Mouse (Mus musculus) urinary bladder, postnatal 4 days (tissue): Measurements from ENCODE around the gene Mob2.

Experiments used
- DNase-seq, 2 experiments: peaks; one replicate each; pipeline ENCODE4 v3.0.0; 2021 to 2022; ENCODE audit warnings: low spot score in 2 of 2

Mob2 gene

DNA sequence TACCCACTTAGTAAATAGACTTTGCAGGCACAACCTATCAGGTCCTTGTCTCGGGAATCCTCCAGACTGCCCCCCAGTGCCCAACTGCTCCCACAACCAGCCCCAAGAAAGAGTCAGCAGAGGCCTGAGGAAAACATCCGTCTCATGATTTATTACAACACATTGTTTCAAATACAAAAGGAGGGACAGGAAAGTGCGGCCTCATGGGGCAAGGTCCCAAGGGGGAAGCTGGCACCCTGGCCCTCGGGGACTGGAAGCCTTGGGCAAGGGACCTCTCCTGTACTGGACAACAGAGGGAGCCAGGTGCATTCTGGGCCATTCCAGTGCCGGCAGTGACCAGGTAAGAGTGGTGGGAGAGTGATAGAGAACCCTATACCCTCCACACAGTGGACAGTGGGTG lies 18.5 kb upstream of the Mob2 start:
- DNase-seq = no peak

DNA sequence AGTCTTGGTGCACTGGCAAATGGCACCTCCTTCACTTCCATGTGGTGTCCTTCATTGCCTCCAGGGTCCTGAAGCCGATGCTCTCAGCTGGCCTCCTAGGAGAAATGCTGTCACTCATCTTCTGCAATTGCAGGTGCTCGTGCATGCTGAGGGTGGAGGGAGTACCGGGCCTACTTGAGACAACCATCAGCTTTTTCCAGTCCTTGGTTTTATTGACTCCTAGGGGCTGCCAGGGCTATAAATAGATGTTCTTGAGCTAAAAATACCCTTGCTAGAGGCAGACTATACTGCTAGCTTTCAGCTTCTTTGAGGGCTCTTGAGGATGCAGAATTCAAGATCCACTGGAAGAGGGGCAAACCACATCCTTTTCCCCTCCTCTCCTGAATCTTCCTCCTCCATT lies 16.3 kb upstream of the Mob2 start:
- no peak for DNase-seq

GRCm38 (mm10) chr7:142074146-142074886 lies 13.5 kb upstream of the Mob2 start:
- no peak for DNase-seq

DNA sequence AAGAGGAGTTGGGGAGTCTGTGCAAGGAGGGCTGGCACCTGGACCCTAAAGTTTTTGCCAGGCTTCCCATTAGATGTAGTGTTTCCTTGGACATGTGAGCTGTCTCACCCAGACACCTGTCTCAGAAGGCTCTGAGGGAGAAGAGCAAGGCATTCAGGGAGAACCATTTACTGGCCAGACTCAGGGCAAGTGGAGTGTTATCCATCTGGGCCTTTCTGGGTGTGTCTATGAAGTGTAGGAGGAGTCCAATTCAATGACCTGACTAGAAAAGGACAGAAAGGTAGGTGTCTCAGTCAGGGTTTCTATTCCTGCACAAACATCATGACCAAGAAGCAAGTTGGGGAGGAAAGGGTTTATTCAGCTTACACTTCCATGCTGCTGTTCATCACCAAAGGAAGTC lies 10.9 kb upstream of the Mob2 start:
- no peak for DNase-seq

GRCm38 (mm10) chr7:142071212-142071578 lies 10.3 kb upstream of the Mob2 start:
- no peak for DNase-seq

- peak; percentile 38 to 71 for DNase-seq
These were observed 9.8 kb upstream of the Mob2 start for GRCm38 (mm10) chr7:142070458-142071211.

DNA sequence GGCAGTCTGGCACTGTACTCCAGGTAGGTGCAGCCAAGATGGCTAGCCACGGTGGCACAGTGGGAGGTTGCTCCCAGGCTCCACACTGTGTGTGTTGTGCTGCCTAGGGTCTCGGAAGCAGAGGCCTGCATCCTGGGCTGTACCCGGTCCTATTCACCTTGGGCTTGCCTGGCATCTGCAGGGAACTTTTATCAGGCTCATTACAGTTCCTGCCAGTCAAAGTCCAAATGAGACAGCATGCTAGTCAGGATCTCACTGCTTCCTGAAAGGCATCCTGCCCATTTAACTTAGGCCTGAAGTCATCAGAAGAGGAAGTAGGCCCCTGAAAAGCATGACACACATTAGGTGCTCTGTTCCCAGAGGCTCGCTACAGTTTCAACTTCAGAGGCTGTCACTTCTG lies 7.6 kb upstream of the Mob2 start:
- DNase-seq = no peak

DNA sequence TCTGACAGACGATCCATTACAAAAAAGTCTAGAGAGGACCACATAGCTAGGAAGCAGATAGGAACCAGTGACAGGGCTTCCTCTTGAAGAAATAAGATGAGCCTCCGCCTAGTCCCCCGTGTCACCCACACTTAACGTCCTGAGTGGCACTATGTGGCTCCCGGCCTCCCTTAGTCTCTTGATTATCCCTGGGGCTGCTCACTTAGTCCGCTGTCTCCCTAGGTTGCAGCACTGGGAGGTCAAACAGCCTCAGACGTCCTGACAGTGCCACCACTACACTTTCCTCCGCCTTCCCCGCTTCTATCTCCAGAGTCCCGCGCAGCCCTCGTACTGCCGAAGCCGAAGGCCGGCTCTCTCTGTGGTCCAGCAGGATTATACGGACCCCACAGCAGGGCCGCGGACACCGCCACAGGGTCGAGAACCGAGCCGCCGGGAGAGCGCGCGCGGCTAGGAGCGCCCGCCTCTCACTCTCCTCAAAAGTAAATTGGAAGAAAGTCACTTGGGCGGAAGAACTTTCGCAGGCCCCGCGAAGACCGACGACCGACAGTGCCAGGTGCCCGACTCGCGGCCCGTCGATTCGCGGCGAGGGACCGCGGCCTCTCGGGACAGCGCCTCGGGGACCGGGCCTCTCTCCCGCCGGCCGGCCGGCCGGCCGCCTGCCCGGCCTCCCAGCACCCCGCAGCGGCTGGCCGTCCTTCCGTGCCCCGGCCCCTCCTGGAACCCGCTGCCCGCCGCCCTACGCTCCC lies 507 bp downstream of the Mob2 start:
- DNase-seq = peak in 1 of 2 experiments; percentile 31

DNA sequence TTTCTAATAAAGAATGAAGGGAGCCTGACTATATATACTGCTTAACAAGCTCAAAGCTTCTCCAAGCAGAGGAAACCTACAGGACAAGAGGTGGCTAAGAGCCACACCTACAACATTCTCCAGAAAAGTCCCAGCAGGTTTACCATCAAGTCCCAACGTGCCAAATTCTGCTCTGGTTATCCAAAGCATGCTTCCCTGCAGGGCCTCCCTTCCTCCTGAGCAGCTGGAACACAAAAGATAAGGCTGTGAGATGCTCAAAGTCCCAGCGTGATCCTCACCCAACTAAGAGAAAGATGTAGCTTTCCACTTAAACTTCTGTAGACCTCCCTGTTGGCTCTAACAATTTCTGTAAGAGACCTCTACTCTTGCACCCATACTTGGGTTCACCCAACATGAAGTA lies 1.8 kb downstream of the Mob2 start:
- no peak for DNase-seq

- DNase-seq = no peak
These were observed 3.7 kb downstream of the Mob2 start for GRCm38 (mm10) chr7:142057121-142057520.

DNA sequence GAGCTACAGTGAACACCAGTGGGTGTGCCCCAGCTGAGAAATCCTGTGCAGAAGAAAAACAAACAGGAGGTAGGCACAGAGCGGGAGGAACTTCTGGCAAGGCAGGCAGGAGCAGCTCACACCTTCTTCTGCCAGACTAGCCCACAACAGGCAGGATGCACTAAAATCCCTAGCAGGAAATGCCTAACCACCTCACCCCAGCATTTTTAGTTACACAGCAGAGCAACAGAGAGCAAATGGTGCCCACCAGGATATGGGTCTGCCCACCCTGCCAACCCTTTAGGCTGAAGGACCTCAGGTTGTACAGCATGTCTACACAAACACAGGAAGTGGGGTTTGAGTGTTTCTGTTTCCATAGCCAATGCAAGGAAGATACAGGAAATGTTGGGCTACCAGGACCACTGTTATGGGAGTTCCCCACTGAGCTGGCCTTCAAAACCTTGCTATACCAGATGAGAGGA lies 4.2 kb downstream of the Mob2 start:
- DNase-seq = no peak

DNA sequence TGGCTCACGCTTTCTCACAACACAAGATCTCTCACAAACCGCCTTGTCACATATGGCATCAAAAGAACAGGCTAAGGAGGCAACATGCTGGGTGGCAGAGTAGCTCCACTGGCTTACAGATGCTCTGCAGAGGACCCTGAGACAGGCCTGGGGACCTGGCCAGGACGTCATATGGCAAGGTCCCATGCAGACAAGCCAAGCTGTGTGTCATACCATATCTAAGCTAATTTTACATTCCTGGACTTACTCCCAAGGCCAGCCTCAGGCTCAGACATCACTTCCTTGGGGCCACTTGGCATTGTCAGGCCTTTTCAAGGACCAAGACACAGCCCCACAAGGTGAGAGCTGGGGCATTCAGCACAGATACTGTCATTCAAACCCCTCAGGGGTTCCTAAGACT lies 5.4 kb downstream of the Mob2 start:
- DNase-seq = no peak

DNA sequence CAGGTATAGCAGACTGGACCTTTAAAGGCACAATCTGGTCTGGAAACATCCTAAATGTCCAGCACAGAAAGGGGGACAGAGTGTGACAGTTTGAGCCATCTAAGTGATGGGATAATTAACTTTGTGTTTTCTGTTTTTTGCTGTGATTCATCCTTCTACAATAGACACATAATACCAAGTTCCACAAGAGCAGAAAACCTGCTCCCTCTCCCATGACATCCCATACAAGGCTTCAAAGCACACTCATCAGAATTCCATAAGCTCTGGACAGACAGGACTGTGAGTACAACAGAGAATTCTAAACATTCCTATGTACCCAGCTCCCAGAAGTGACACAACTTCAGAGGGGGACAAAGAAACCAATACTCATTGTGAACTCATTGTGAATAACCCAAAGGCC lies 10.3 kb downstream of the Mob2 start:
- DNase-seq = no peak

DNA sequence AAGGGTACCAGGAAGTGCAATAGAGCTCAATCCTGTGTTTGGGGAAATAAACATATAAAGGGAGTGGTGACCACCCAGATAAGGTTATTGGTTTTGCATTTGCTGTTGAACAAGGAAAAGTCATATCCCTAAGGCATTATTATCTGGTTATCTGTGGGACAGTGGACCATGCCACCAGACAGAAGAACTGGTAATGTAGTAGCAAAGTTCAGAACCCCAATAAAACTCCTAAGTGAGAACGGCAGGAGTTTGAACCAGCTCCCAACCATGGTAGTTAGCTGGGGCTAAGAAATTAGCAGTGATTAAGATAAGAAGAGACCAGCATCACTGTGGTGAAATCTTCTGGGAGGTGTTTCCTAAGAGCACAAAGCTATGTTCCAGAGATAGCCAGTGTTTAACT lies 14.9 kb downstream of the Mob2 start:
- DNase-seq = no peak

GRCm38 (mm10) chr7:142045344-142045743 lies 15.5 kb downstream of the Mob2 start:
- no peak for DNase-seq

GRCm38 (mm10) chr7:142040756-142041155 lies 20.1 kb downstream of the Mob2 start:
- no peak for DNase-seq

DNA sequence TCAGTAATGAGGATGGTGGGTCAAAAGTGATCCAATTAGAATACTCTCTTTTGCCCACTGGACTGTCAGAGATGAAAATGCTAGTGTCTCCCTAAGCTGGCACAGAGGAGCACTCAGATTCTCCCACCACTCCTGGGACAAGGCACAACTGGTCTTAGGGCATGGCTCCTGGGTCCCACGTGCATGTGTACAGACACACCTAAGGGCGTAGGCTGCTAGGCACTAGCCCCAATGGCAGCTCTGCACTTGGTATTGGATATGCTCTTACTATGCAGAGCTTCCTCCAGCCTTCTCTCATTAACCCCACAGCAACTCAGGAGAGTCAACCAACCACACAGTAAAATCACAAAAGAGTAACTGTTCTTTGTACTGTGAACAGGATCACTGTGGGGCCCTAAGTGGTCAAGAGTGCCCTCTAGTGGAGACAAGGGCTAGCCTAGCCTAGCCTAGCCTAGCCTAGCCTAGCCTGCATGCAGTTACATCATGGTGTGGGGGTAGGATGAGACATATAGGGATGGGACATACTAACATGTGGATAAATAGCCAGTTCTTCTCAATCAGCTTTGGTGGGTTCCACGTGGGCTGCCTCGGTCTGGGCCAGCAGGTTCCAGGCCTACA lies 23.2 kb downstream of the Mob2 start:
- DNase-seq = no peak

DNA sequence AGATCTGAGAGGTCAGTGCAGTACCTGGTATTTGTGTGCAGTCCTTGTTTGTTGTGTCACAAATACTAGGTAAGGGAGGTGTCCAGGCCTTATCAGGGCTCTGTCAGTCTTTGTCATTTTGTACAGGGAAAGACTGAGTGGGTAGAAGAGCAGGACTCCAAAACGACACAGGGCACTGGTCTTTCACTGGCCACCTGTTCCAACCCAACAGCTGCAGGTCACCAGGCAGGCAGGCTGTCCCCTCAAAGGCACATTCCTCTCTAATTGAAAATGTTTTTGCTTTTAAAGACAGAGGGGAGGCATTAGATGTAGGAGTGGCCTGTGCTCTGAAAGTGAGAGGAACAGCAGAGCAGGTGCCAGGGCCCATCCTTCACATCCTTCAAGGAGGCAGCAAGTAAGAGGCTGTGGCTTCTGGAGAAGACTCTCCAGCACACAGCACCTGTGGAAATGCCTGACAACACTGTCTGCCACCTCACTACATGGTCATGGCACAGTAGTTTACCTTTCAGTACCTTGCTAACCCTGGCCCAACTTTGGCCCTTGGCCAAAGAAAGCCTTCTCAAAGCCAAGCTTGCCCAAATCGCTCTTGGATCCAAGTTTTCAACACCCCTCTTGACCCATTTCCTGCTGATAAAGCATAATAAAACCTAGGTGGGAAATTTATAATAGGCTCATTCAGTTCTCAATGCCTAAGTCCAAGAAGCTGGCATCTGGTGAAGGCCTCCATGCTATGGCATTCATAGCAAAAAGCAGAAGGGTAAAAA lies 25.6 kb downstream of the Mob2 start:
- DNase-seq = no peak

GRCm38 (mm10) chr7:142034198-142034597 lies 26.7 kb downstream of the Mob2 start:
- DNase-seq = no peak

DNA sequence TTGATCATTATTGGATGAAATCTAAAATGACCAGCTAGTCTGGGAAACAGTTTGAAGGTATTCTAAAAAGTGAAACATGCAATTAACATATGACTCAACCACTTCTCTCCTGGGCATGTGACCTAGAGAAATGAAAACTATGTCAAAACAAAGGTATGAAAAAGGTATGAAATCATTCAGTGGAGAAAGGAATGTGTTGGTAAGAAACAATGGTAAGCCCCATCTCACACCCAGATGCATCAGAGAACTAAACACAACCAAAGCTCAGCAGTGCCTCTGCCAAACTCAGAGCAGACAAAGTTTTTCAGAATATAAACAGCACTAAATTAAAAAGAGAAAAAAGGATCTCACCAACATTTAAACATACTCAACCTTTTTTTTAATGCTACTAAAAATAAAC lies 30.8 kb downstream of the Mob2 start:
- DNase-seq = no peak

DNA sequence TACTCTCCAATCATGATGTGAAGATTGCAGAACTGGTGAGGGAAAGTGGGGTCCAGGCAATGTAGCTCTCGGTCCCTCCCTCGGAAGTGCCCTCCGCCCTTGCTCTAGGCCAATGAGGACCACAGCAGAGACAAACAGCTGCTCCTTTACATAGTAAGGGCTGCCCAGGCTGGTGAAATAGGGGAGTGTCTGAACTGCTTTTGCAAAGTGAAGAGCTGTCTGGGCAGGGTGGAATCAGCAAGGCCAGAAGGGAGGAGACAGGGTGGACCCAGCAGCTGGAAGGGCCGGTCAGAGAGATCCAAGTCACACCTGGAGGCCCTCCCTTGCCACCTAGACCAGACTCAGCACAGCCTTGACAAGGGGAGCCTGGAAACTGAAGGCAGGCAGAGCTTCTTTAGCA lies 34.9 kb downstream of the Mob2 start:
- DNase-seq = no peak

DNA sequence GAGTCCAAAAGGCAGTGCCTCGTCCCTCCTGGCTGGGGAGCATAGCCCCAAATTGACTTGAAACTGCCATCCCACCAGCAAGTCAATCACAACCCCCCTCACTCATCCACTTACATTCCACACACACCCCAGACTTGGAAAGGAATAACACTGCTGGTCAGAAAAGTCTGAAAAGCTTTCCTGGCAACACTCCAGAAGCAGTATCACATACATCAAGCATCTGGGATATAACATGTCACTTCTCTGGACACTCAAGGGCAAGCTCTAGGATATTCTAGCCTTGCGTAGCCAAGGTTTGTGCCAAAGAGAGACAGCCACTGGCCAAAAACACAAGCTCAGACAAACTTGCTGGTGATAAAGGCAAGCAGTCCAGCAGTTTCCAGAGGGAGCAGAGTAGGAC lies 35.7 kb downstream of the Mob2 start:
- no peak for DNase-seq
